Mouse (Mus musculus) spleen, adult 2 months (tissue): ENCODE data around the gene Mum1l1. TPM values are rescaled to one million over a fixed set of nuclear protein-coding genes. Genes with fewer than 3 reads are reported as not detected.
"Not testable (repeated sequence)": the region's sequence is repeated elsewhere in the genome, so short reads cannot be mapped to it uniquely, and the experiment has no call there.

Experiments
- DNase-seq, 2 experiments: peaks; one replicate each; pipeline versions ENCODE4 v3.0.0 to v3.0.0-alpha.2; 2012 to 2021; ENCODE audit warnings: low spot score in 2 of 2, low read depth in 1 of 2
- H3K27ac ChIP-seq: fragments of 200-500 bp; 2 replicates; pipeline ENCODE4 v1.5.1; 2012; ENCODE audit warnings: low read length, inconsistent platforms; ENCODE audit not compliant: insufficient read depth
- H3K27me3 ChIP-seq: fragments of 200-500 bp; 2 replicates; pipeline ENCODE4 v1.6.1; 2012; ENCODE audit warnings: mild to moderate bottlenecking, moderate library complexity, low read length, inconsistent platforms; ENCODE audit not compliant: control insufficient read depth, insufficient read depth
- H3K36me3 ChIP-seq: fragments of 200-500 bp; 2 replicates; pipeline ENCODE4 v1.6.1; 2012; ENCODE audit warnings: mild to moderate bottlenecking, low read length, inconsistent platforms; ENCODE audit not compliant: control insufficient read depth, insufficient read depth
- H3K4me1 ChIP-seq: fragments of 200-500 bp; 2 replicates; pipeline ENCODE4 v1.6.1; 2011; ENCODE audit warnings: inconsistent platforms; ENCODE audit not compliant: control insufficient read depth, insufficient read depth, insufficient read length
- H3K4me3 ChIP-seq: fragments of 200-500 bp; 2 replicates; pipeline ENCODE4 v1.5.1; 2011; ENCODE audit warnings: mild to moderate bottlenecking, inconsistent platforms; ENCODE audit not compliant: insufficient read depth, insufficient read length; ENCODE audit errors: extremely low read depth
- CTCF ChIP-seq: fragments of 200-500 bp; IDR thresholded peaks from 2 replicates; pipeline ENCODE4 v1.5.1; 2011; ENCODE audit warnings: mild to moderate bottlenecking, inconsistent platforms; ENCODE audit not compliant: insufficient read depth, insufficient read length, insufficient replicate concordance; ENCODE audit errors: extremely low read depth
- POLR2A ChIP-seq: fragments of 200-500 bp; IDR thresholded peaks from 2 replicates; pipeline ENCODE4 v1.6.1; 2011; ENCODE audit warnings: low read depth, low read length, inconsistent platforms
- WGBS: fragments of 180-500 bp; shearing (Covaris S2); methylation state at CpG from one replicate; pipeline ENCODE4 v1.1.7; 2018; 5-methylcytosine and 5-hydroxymethylcytosine counted together
- polyA plus RNA-seq: library from polyadenylated mRNA; depleted of rRNA; stranded (reverse); fragments of >200 nt; gene quantifications from 2 replicates; pipeline ENCODE4 v1.2.3, GENCODE M21; 2012; rRNA removed

Gene Mum1l1
- 0.07 TPM in 1 of 2 replicates, not detected in the other for polyA plus RNA-seq

- WGBS: 30% methylated on average over 31 of the region's 31 CpGs
- H3K36me3 ChIP-seq: no peaks in the 10 kb centered on the region
- peak in 1 of 2 experiments; percentile 6 for DNase-seq
- no peaks in the 10 kb centered on the region for H3K4me1 ChIP-seq
- no peak within 1 kb of the TSS for H3K27ac ChIP-seq
- no peaks in the 10 kb centered on the region for H3K27me3 ChIP-seq
- TF ChIP-seq CTCF (no peak), POLR2A (no peak)
- peak within 1 kb of the TSS; percentile 8; the same call in 1 of the 2 replicates for H3K4me3 ChIP-seq
Observed at GRCm38 (mm10) chrX:139209829-139210225, at the start of gene Mum1l1. Mum1l1 (plus strand) TSS chrX:139210042.

DNA sequence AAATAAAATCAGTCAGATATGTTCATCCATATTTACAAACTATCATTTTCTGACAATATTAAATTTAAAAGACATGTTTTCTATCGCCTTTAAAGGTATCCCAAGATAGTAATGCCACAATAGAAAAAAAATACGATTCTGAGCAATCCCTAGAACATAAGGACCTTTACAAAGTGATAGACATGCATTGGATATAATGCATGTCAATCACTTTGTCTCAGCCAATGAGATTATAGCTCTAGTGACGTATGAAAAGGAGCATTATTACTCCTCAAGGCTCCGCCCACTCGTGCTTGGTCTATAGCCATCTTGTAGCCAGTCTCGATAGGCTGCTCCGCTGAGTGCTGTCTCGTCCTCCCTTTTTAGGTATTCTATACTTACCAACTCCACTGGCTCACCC, 30.9 kb upstream of the Mum1l1 start, which contains the start of gene 4933428M09Rik:
Gene 4933428M09Rik (plus strand): TSS at position 301 of the 400 bp plus-strand sequence.
- Histone ChIP-seq H3K36me3 (no peaks in the 10 kb centered on the region), H3K4me1 (no peaks in the 10 kb centered on the region), H3K27me3 (no peaks in the 10 kb centered on the region), H3K27ac (no peak within 1 kb of the TSS), H3K4me3 (no peak within 1 kb of the TSS)
- WGBS: 82% methylated on average over 8 of the region's 8 CpGs
- no peak for DNase-seq
- TF ChIP-seq POLR2A (no peak), CTCF (no peak)

- not testable (repeated sequence) for DNase-seq, H3K36me3 ChIP-seq
- 84% methylated on average over 3 of the region's 3 CpGs for WGBS
Observed at GRCm38 (mm10) chrX:139191506-139191905, 18.3 kb upstream of the Mum1l1 start.

DNA sequence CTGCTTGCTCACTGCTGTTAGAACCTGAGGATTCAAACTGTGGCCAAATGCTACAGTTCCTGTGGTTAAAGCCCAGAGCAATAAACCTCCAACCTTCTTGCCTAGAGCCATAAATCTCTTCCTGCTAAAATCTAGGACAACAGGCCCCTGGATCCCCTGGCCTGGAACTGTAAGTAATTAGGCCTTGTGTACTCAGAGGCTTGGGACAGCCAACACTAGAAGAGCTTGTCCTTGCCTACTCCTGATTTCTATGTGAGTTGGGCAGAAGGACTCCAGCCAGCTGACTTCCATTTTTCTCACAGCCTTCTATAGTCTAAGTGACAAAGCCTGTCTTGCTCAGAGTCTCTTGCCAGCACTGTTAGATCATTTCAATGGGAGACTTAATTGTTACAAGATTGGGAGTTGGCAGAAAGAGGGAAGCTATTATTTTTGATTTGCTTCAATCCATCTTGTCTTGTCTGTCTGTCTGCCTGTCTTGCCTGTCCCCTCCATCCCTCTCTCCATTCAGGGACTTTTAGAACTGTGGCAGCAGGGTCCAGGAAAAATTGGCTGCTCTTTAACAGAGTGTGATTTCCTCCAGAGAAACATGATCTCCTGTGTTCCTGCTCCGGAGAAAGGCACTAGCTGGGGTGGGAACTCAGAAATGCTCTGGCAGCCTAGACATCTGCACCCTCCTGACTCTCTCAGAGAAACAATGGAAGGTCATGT, 15.1 kb upstream of the Mum1l1 start:
- TF ChIP-seq POLR2A: no peak
- TF ChIP-seq CTCF: no peak
- 67% methylated on average over 1 of the region's 1 CpGs for WGBS
- H3K27ac ChIP-seq: no peak overlapping the region
- H3K36me3 ChIP-seq: no peaks in the 10 kb centered on the region
- H3K4me3 ChIP-seq: no peak overlapping the region
- DNase-seq: no peak
- H3K27me3 ChIP-seq: no peaks in the 10 kb centered on the region
- H3K4me1 ChIP-seq: no peaks in the 10 kb centered on the region

More at GRCm38 (mm10) chrX:139191506-139191905, 18.3 kb upstream of the Mum1l1 start:
- not testable (repeated sequence) for H3K4me3 ChIP-seq, H3K27me3 ChIP-seq, H3K27ac ChIP-seq, H3K4me1 ChIP-seq

GRCm38 (mm10) chrX:139209191-139209828, 532 bp upstream of the Mum1l1 start:
- H3K4me1 ChIP-seq, H3K36me3 ChIP-seq, H3K27ac ChIP-seq, H3K4me3 ChIP-seq, DNase-seq, H3K27me3 ChIP-seq: not testable (repeated sequence)
- WGBS: 80% methylated on average over 4 of the region's 4 CpGs

GRCm38 (mm10) chrX:139214765-139215164, 4.9 kb downstream of the Mum1l1 start:
- WGBS: 88% methylated on average over 4 of the region's 4 CpGs

GRCm38 (mm10) chrX:139216409-139216808, 6.6 kb downstream of the Mum1l1 start:
- H3K4me3 ChIP-seq: no peak overlapping the region
- TF ChIP-seq CTCF (no peak), POLR2A (no peak)
- no peak for DNase-seq
- H3K27ac ChIP-seq: no peak overlapping the region
- H3K27me3 ChIP-seq: no peaks in the 10 kb centered on the region
- 70% methylated on average over 5 of the region's 5 CpGs for WGBS
- no peaks in the 10 kb centered on the region for H3K4me1 ChIP-seq
- H3K36me3 ChIP-seq: no peaks in the 10 kb centered on the region

More at GRCm38 (mm10) chrX:139214765-139215164, 4.9 kb downstream of the Mum1l1 start:
- no peak for DNase-seq
- Histone ChIP-seq H3K4me1 (no peaks in the 10 kb centered on the region), H3K36me3 (no peaks in the 10 kb centered on the region), H3K27ac (no peak overlapping the region), H3K27me3 (no peaks in the 10 kb centered on the region), H3K4me3 (no peak overlapping the region)
- no peak for TF ChIP-seq CTCF
